Mouse (Mus musculus) right cerebral cortex, postnatal 4 days (tissue): ENCODE results near the gene Cmtr1.

Experiments used
- DNase-seq: peaks from one replicate; pipeline ENCODE4 v3.0.0-alpha.2; 2022

The Cmtr1 gene

GRCm38 (mm10) chr17:29737849-29738804, 77.7 kb downstream of the Cmtr1 start:
- DNase-seq, result peak; percentile 70

- no peak for DNase-seq
Observed at GRCm38 (mm10) chr17:29747466-29747865, 87.1 kb downstream of the Cmtr1 start.

DNA sequence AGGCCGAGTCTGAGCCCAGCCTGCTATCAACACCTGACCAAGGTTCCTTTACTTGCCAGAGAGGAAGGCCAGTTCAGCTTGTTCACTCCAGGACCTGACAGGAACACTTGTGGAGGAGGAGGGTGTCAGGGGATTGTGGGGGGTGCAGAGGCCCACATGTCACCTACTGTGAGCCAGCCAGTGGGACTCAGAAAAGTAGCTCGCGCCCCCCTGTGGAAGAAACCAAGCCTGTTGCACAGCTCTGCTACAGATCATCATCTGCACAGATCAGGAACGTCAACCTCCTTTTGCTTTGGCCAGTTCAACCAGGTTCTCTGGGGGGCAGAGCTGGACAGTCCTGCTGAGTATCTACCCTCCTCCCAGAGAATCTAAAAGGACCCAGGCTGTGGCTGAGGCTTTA, 94.1 kb downstream of the Cmtr1 start:
- no peak for DNase-seq
